Mouse (Mus musculus): Measurements from ENCODE around the gene Dna2. TPM values are rescaled to one million over a fixed set of nuclear protein-coding genes. Genes with fewer than 3 reads are reported as not detected.

Gene Dna2
- polyA plus RNA-seq (2012; fragmentation: generic; extraction: Trizol) = 5.7 TPM
- long read RNA-seq, experiment 1, partial matches to known transcripts = 1 of 2 reads
- long read RNA-seq, experiment 1, other reads (novel, unspliced or antisense) = 0 of 2 reads
- long read RNA-seq, experiment 2, full-length matches to known transcripts = 80 of 95 reads
- long read RNA-seq, experiment 2, partial matches to known transcripts = 3 of 95 reads
- long read RNA-seq, experiment 2, other reads (novel, unspliced or antisense) = 12 of 95 reads

DNA sequence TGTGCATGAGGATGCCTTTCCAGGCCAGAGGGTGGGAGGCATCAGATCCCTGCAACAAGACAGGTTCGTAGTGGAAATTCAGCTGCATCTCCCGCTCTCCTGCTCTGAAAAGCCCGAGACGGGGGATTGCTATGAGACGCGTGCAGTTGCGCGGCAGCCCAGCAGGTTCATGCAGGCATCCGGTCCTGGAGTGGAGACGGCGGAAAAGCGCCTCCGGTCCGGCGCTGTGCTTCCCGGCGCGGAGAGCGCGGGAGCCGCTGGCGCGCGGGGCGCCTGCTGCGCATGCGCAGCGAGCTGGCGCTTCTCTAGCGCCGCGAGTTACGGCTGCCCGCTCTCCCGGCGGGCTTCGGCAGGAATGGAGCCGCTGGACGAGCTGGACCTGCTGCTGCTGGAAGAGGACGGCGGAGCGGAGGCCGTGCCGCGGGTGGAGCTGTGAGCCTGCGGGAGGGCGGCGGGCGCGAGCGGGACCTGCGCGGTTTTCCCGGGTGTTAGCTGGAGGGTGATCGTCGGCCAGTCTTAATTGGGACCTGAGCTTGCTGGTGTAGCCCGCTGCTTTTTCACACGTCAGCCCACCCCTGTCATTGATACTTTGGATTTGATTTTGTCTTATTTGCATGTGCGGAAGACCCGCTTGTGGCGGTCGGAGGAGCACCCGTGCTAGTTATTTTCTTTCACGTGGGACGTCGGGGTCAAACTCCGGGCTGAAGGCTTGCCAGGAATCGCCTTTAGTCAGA lies at the start of gene Dna2:
TSS of gene Dna2 (plus strand) at position 289 of the 734 bp plus-strand sequence.
- peaks cover 17% of the 10 kb centered on the region for H3K79me2 ChIP-seq (ENCODE audit: control insufficient read depth, insufficient read depth)
- no peaks in the 10 kb centered on the region for H3K27me3 ChIP-seq (ENCODE audit: control insufficient read depth, insufficient read depth, insufficient read length)
- H3K4me3 ChIP-seq (ENCODE audit: insufficient read depth, poor library complexity, severe bottlenecking) = peak within 1 kb of the TSS; percentile 65
- H3K36me3 ChIP-seq (ENCODE audit: control insufficient read depth, insufficient read depth) = peaks cover 27% of the 10 kb centered on the region
- H3ac ChIP-seq (ENCODE audit: control insufficient read depth, insufficient read length, low read depth) = peak within 1 kb of the TSS; percentile 90
- H3K79me3 ChIP-seq (ENCODE audit: low read depth) = peaks cover 6% of the 10 kb centered on the region
- TF ChIP-seq MAX (IDR thresholded peaks at IDR 0.05) (peak; percentile 88), MYOG (IDR thresholded peaks at IDR 0.05; ENCODE audit: control insufficient read depth, extremely low read depth, insufficient read length) (no peak)

DNA sequence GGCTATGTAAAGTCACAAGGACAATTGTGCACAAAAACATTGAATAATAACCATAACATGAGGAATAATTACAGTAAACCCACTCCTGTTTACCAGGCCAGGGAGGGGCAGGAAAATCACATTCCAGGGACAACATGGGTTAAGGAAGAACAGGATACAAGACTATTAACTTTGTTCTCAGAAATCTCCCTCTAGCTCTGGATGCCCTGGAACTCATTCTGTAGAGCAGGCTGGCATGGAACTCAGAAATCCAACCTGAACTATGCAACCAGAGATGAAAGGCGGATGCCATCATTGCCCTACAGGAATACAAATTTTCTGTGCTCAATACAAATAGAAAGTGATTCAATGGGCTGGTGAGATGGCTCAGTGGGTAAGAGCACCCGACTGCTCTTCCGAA lies 49.4 kb upstream of the Dna2 start:
- Histone ChIP-seq H3K36me3 (ENCODE audit: control insufficient read depth, insufficient read depth) (no peaks in the 10 kb centered on the region), H3K4me3 (ENCODE audit: insufficient read depth, poor library complexity, severe bottlenecking) (no peak overlapping the region), H3K27me3 (ENCODE audit: control insufficient read depth, insufficient read depth, insufficient read length) (no peaks in the 10 kb centered on the region), H3K79me2 (ENCODE audit: control insufficient read depth, insufficient read depth) (no peaks in the 10 kb centered on the region), H3ac (ENCODE audit: control insufficient read depth, insufficient read length, low read depth) (no peak overlapping the region), H3K79me3 (ENCODE audit: low read depth) (no peaks in the 10 kb centered on the region)
- TF ChIP-seq MYOD1 (IDR thresholded peaks at IDR 0.05; ENCODE audit: control insufficient read depth, insufficient read length, low read depth) (no peak), CTCF (IDR thresholded peaks at IDR 0.05; ENCODE audit: control insufficient read depth, insufficient read depth, insufficient read length) (no peak), MYOG (IDR thresholded peaks at IDR 0.05; ENCODE audit: control insufficient read depth, extremely low read depth, insufficient read length) (no peak), USF1 (IDR thresholded peaks at IDR 0.05; ENCODE audit: low read depth) (no peak), CEBPB (IDR thresholded peaks at IDR 0.05; ENCODE audit: low read depth) (no peak), FOSL1 (IDR thresholded peaks at IDR 0.05; ENCODE audit: insufficient read depth, low read length, poor library complexity, severe bottlenecking) (no peak), MAX (IDR thresholded peaks at IDR 0.05) (no peak)

DNA sequence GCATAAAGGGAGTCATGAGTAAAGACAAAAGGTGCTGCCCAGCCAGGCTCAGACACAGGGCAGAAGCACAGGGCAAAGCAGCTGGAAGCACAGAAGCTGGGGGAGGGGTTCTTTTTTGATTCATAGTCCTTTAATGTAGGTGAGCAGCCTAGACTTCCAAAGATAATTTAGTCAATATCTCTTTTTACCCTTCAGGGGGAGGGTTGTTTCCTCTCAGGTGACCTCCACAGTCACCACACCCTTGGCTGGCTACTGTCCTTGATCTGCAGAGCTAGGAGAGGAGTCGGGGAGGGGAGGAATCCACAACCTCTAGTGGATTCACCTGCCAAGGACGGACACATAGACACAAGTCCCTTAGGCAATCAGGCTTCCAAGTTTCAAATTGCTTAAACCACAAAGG lies 48.8 kb upstream of the Dna2 start:
- Histone ChIP-seq H3K79me3 (ENCODE audit: low read depth) (no peaks in the 10 kb centered on the region), H3ac (ENCODE audit: control insufficient read depth, insufficient read length, low read depth) (no peak overlapping the region), H3K36me3 (ENCODE audit: control insufficient read depth, insufficient read depth) (no peaks in the 10 kb centered on the region), H3K27me3 (ENCODE audit: control insufficient read depth, insufficient read depth, insufficient read length) (no peaks in the 10 kb centered on the region), H3K4me3 (ENCODE audit: insufficient read depth, poor library complexity, severe bottlenecking) (no peak overlapping the region), H3K79me2 (ENCODE audit: control insufficient read depth, insufficient read depth) (no peaks in the 10 kb centered on the region)
- TF ChIP-seq MAX (IDR thresholded peaks at IDR 0.05) (no peak), CEBPB (IDR thresholded peaks at IDR 0.05; ENCODE audit: low read depth) (no peak), CTCF (IDR thresholded peaks at IDR 0.05; ENCODE audit: control insufficient read depth, insufficient read depth, insufficient read length) (no peak), MYOG (IDR thresholded peaks at IDR 0.05; ENCODE audit: control insufficient read depth, extremely low read depth, insufficient read length) (no peak), MYOD1 (IDR thresholded peaks at IDR 0.05; ENCODE audit: control insufficient read depth, insufficient read length, low read depth) (no peak), USF1 (IDR thresholded peaks at IDR 0.05; ENCODE audit: low read depth) (no peak), FOSL1 (IDR thresholded peaks at IDR 0.05; ENCODE audit: insufficient read depth, low read length, poor library complexity, severe bottlenecking) (no peak)

DNA sequence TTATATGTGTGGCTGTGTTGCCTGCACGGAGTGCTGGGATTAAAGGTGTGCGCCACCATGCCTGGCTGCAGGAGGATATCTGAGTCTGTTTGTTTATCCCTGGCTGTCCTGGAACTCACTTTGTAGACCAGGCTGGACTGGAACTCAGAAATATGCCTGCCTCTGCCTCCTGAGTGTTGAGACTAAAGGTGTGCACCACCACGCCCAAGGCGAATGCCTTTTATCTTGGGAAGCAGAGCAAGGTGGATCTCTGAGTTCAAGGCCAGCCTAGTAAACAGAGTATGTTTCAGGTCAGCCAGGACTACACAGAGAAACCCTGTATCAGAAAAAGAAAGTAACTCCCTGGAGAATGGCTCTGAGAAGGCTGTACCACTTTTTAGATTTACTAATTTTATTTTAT lies 46.7 kb upstream of the Dna2 start:
- Histone ChIP-seq H3K36me3 (ENCODE audit: control insufficient read depth, insufficient read depth) (no peaks in the 10 kb centered on the region), H3ac (ENCODE audit: control insufficient read depth, insufficient read length, low read depth) (no peak overlapping the region), H3K79me3 (ENCODE audit: low read depth) (no peaks in the 10 kb centered on the region), H3K27me3 (ENCODE audit: control insufficient read depth, insufficient read depth, insufficient read length) (no peaks in the 10 kb centered on the region), H3K4me3 (ENCODE audit: insufficient read depth, poor library complexity, severe bottlenecking) (no peak overlapping the region), H3K79me2 (ENCODE audit: control insufficient read depth, insufficient read depth) (no peaks in the 10 kb centered on the region)
- no peak for TF ChIP-seq CEBPB (IDR thresholded peaks at IDR 0.05; ENCODE audit: low read depth)
- no peak for TF ChIP-seq USF1 (IDR thresholded peaks at IDR 0.05; ENCODE audit: low read depth)
- TF ChIP-seq CTCF (IDR thresholded peaks at IDR 0.05; ENCODE audit: control insufficient read depth, insufficient read depth, insufficient read length) = no peak
- no peak for TF ChIP-seq MAX (IDR thresholded peaks at IDR 0.05)
- TF ChIP-seq MYOD1 (IDR thresholded peaks at IDR 0.05; ENCODE audit: control insufficient read depth, insufficient read length, low read depth) = no peak
- no peak for TF ChIP-seq MYOG (IDR thresholded peaks at IDR 0.05; ENCODE audit: control insufficient read depth, extremely low read depth, insufficient read length)
- no peak for TF ChIP-seq FOSL1 (IDR thresholded peaks at IDR 0.05; ENCODE audit: insufficient read depth, low read length, poor library complexity, severe bottlenecking)

DNA sequence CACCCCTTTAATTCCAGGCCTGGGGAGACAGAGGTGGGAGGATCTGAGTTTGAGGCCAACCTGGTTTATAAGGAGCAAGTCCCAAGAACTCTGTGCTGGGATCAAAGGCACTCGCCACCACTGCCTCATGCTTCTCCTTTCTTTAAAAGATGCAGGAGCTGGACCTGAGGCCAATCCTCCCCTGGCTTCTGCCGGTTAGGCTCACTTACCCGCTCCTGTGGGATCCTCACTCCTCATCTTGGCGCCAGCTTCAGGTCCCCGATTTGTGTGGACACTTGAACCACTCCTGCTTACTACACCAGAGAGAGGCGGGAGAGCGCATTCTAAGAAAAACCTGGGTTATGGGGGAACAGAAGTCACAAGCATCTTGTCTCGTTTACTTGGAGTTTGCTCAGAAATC lies 45.0 kb upstream of the Dna2 start:
- no peaks in the 10 kb centered on the region for H3K36me3 ChIP-seq (ENCODE audit: control insufficient read depth, insufficient read depth)
- no peak overlapping the region for H3K4me3 ChIP-seq (ENCODE audit: insufficient read depth, poor library complexity, severe bottlenecking)
- H3K27me3 ChIP-seq (ENCODE audit: control insufficient read depth, insufficient read depth, insufficient read length) = no peaks in the 10 kb centered on the region
- no peak overlapping the region for H3ac ChIP-seq (ENCODE audit: control insufficient read depth, insufficient read length, low read depth)
- no peaks in the 10 kb centered on the region for H3K79me3 ChIP-seq (ENCODE audit: low read depth)
- H3K79me2 ChIP-seq (ENCODE audit: control insufficient read depth, insufficient read depth) = no peaks in the 10 kb centered on the region
- no peak for TF ChIP-seq FOSL1 (IDR thresholded peaks at IDR 0.05; ENCODE audit: insufficient read depth, low read length, poor library complexity, severe bottlenecking)
- no peak for TF ChIP-seq MYOD1 (IDR thresholded peaks at IDR 0.05; ENCODE audit: control insufficient read depth, insufficient read length, low read depth)
- no peak for TF ChIP-seq CTCF (IDR thresholded peaks at IDR 0.05; ENCODE audit: control insufficient read depth, insufficient read depth, insufficient read length)
- TF ChIP-seq MAX (IDR thresholded peaks at IDR 0.05) = no peak
- TF ChIP-seq USF1 (IDR thresholded peaks at IDR 0.05; ENCODE audit: low read depth) = no peak

Data from C2C12 (cell line).